Mouse (Mus musculus) lung, adult 18-20 months (tissue): ENCODE measurements around the gene Boll.

Experiments
- DNase-seq, 2 experiments: peaks; one replicate each; pipeline ENCODE4 v3.0.0; 2022; ENCODE audit warnings: mixed read lengths in 2 of 2

The Boll gene

GRCm38 (mm10) chr1:55237643-55238161, 125.6 kb downstream of the Boll start:
- peak; percentile 12 to 18 for DNase-seq

- peak; percentile 95 to 96 for DNase-seq
These were observed 126.2 kb downstream of the Boll start, which contains the start of gene Mars2 for GRCm38 (mm10) chr1:55236890-55237642. Gene Mars2 (plus strand): TSS chr1:55237177.

GRCm38 (mm10) chr1:55236487-55236886, 126.8 kb downstream of the Boll start:
- no peak for DNase-seq

GRCm38 (mm10) chr1:55234910-55235520, 128.3 kb downstream of the Boll start:
- DNase-seq, result no peak

GRCm38 (mm10) chr1:55228256-55228884, 134.9 kb downstream of the Boll start:
- DNase-seq, result no peak

GRCm38 (mm10) chr1:55227376-55227775, 135.9 kb downstream of the Boll start:
- DNase-seq, result no peak

GRCm38 (mm10) chr1:55226011-55226857, 137.0 kb downstream of the Boll start, which contains the start of gene Rftn2:
Gene Rftn2 (minus strand): TSS chr1:55226782.
- DNase-seq, result peak; percentile 21

- no peak for DNase-seq
These were observed 137.9 kb downstream of the Boll start for GRCm38 (mm10) chr1:55225398-55225797.

- no peak for DNase-seq
These were observed 139.2 kb downstream of the Boll start for GRCm38 (mm10) chr1:55224111-55224510.

- no peak for DNase-seq
These were observed 140.2 kb downstream of the Boll start for GRCm38 (mm10) chr1:55223026-55223425.

- DNase-seq, result peak; percentile 17 to 50
These were observed 141.9 kb downstream of the Boll start for GRCm38 (mm10) chr1:55221352-55221751.

- peak; percentile 52 to 65 for DNase-seq
These were observed 146.1 kb downstream of the Boll start for GRCm38 (mm10) chr1:55217191-55217590.

GRCm38 (mm10) chr1:55215185-55215813, 148.0 kb downstream of the Boll start:
- DNase-seq, result peak; percentile 41 to 53

GRCm38 (mm10) chr1:55213936-55214335, 149.3 kb downstream of the Boll start:
- DNase-seq, result no peak

GRCm38 (mm10) chr1:55213475-55213874, 149.8 kb downstream of the Boll start:
- DNase-seq, result peak; percentile 49 to 66

GRCm38 (mm10) chr1:55212771-55213170, 150.5 kb downstream of the Boll start:
- no peak for DNase-seq

GRCm38 (mm10) chr1:55211081-55211480, 152.2 kb downstream of the Boll start:
- DNase-seq, result no peak

GRCm38 (mm10) chr1:55210202-55210965, 152.9 kb downstream of the Boll start:
- DNase-seq, result peak in 1 of 2 experiments; percentile 28

GRCm38 (mm10) chr1:55208500-55209140, 154.6 kb downstream of the Boll start:
- DNase-seq, result no peak

- DNase-seq, result no peak
These were observed 155.7 kb downstream of the Boll start for GRCm38 (mm10) chr1:55207561-55207960.
